Mouse (Mus musculus): Measurements from ENCODE around the gene Dnaaf1. TPM values are rescaled to one million over a fixed set of nuclear protein-coding genes. Genes with fewer than 3 reads are reported as not detected.
A peak's percentile ranks its signal among the peaks of the same experiment; 100 is the strongest.

Gene Dnaaf1
- polyA plus RNA-seq, 1 experiment from 2014 or later: 0.06 TPM

DNA sequence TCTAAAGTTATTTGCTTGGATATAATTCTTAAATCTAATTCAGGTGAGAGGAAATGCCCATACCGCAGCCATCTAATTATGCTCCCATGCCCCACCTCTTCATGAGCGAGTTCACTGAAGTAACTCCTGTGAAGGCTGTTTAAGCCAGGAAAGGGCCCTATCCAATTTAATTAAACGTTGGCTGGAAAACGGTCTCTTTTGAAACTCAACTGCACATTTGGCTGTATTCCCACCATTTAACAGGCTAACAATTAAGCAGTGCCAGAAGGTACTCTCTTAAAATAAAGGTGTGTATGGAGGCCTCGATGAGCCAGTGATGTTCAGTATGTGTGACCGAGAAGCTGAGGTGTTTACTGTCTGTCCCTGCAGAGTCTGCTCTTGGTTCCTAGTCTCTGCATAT is 19.2 kb upstream of the Dnaaf1 start:
- no peak overlapping the region for H3K4me2 ChIP-seq
- no peaks in the 10 kb centered on the region for H3K36me3 ChIP-seq
- H3K9ac ChIP-seq: no peak overlapping the region
- 48% methylated on average over 6 of the region's 6 CpGs for WGBS
- H3K4me1 ChIP-seq: peaks cover 63% of the 10 kb centered on the region
- H3K9me3 ChIP-seq: no peaks in the 10 kb centered on the region
- no peak overlapping the region for H3K27ac ChIP-seq
- no peak for ATAC-seq (ENCODE audit: insufficient number of reproducible peaks, low FRiP score, low TSS enrichment, low read depth)
- H3K27me3 ChIP-seq: no peaks in the 10 kb centered on the region
- H3K4me3 ChIP-seq: no peak overlapping the region

DNA sequence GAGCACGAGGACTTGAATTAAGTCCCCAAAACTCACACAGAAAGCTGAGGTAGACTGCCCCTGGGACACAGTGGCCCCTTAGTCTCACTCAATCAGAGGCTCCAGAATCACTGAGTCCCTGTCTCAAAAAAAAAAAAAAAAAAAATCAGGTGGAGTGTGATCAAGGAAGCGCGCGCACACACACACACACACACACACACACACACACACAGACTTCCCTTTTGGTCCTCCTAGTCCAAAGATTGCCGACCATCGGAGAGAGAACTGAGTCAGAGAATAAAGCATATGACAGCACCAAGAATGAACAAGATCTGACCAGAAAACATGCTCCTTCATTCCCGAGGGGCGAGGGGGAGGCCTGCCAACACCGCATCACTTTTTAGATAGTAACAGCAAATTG is 17.9 kb upstream of the Dnaaf1 start:
- ATAC-seq (ENCODE audit: insufficient number of reproducible peaks, low FRiP score, low TSS enrichment, low read depth): no peak

DNA sequence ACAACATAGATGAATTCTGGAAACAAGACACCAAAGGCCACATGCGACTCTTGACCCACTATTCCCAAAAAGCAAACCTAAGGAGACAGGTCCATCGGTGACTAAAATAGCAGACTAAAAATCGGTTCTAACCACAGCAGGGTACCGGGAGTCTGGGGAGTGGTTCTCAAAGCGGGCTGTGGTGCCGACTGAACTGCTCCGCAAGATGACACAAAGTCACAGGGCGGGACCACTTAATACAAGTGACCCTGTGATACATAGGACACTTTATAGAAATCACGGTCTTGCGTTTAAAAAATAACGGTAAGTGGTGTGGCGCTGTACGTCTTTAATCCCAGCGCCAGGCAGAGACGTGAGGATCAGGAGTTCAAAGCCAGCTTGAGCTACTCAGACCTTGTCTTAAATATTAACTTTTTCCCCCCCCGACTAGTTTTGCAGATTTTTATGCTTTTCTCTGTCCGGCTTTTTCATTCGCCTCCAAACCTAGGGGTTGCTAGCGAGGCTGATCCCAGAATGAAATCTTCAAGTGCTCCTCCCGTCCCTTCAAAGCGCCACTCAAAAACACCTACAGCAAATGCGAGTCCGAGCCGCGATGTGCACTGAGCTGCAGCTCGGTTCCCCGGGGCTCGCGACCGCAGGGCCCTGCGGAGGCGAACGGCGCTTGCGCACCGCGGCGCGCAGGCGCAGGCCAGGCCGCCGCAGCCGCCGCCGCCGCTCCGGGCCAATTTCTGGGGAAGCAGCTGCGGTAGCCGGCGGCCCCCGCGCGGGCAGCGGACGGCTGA is 17.0 kb upstream of the Dnaaf1 start:
- Histone ChIP-seq H3K36me3 (peaks cover 14% of the 10 kb centered on the region), H3K9ac (peak overlapping the region; percentile 77), H3K9me3 (no peaks in the 10 kb centered on the region), H3K4me2 (peak overlapping the region; percentile 69), H3K27ac (peak overlapping the region; percentile 95), H3K27me3 (no peaks in the 10 kb centered on the region), H3K4me3 (peak overlapping the region; percentile 81), H3K4me1 (peaks cover 49% of the 10 kb centered on the region)
- WGBS: 1% methylated on average over 55 of the region's 55 CpGs
- ATAC-seq (ENCODE audit: insufficient number of reproducible peaks, low FRiP score, low TSS enrichment, low read depth): peak; percentile 89

More for the DNA sequence above, 17.9 kb upstream of the Dnaaf1 start:
- WGBS: 72% methylated on average over 9 of the region's 9 CpGs
- Histone ChIP-seq H3K4me3 (peak overlapping the region; percentile 81), H3K27ac (no peak overlapping the region), H3K9me3 (no peaks in the 10 kb centered on the region), H3K4me2 (peak overlapping the region; percentile 69), H3K36me3 (peaks cover 5% of the 10 kb centered on the region), H3K27me3 (no peaks in the 10 kb centered on the region), H3K9ac (peak overlapping the region; percentile 77; the same call in 1 of the 2 replicates), H3K4me1 (peaks cover 56% of the 10 kb centered on the region)

DNA sequence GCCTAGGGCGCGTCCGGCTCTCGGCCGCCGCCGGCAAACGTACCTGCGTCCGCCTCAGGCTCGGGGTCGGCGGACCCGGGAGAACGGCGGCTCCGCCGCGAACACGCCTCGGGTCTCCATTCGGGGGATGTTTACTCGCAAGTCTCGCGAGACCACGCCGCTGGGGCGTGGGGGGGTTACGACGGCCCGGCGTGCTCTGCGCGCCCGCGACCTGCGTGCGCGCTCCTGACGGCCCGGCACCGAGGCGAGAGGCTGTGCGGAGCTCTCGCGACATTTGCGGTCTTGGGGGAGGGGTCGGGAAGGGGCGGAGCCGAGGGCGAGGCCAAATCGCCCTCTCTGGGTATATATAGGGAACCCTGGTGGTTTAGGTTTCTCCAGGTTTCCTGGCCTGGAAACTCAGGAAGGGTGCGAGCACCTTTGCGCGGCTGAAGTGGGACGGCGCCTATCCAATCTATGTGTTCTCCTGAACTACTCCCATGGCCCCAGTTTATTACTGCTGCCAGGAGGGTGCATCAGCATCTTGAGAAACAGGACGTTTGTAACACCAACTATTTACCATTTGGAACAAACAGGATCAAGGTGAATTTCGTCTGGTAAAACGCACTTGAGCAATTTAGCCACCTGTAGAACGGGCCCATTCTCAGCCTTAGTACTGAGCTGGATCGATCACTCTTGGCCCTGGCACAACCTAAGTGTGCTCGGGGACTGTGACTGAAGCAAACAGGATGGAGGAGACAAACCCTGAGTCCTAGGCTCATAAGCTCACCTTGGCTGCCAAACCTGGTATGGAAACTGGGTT is 16.2 kb upstream of the Dnaaf1 start, which contains the start of gene Mbtps1:
Gene Mbtps1, minus strand, starts transcription at position 133 of the 799 bp plus-strand sequence.
- peak within 1 kb of the TSS; percentile 77 for H3K9ac ChIP-seq
- peak within 1 kb of the TSS; percentile 95 for H3K27ac ChIP-seq
- no peaks in the 10 kb centered on the region for H3K27me3 ChIP-seq
- ATAC-seq (ENCODE audit: insufficient number of reproducible peaks, low FRiP score, low TSS enrichment, low read depth): peak; percentile 97
- H3K4me3 ChIP-seq: peak within 1 kb of the TSS; percentile 81
- peaks cover 22% of the 10 kb centered on the region for H3K36me3 ChIP-seq
- H3K4me2 ChIP-seq: peak within 1 kb of the TSS; percentile 69
- 6% methylated on average over 53 of the region's 63 CpGs for WGBS
- peaks cover 43% of the 10 kb centered on the region for H3K4me1 ChIP-seq
- no peaks in the 10 kb centered on the region for H3K9me3 ChIP-seq

DNA sequence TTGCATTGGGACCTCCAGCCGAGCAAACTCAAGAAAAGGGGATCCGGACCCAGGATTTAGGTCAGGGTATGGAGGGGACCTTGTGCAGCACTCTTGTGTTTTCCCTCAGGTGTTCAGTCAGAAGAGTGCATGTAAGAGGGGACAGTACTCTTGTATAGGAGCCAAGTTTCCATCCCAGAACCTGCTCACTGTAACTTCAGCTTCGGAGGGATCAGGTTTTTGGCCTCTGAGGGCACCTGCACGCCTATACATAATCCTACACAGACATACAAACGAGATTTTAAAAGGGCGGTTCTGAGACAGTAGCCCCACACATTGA is 15.7 kb upstream of the Dnaaf1 start:
- no peak for ATAC-seq (ENCODE audit: insufficient number of reproducible peaks, low FRiP score, low TSS enrichment, low read depth)
- 85% methylated on average over 6 of the region's 6 CpGs for WGBS
- Histone ChIP-seq H3K4me3 (peak overlapping the region; percentile 81; the same call in 1 of the 2 replicates), H3K9ac (0 out of 2 replicates have a peak overlapping the region, but pooled peaks have one; percentile 4), H3K27me3 (no peaks in the 10 kb centered on the region), H3K27ac (peak overlapping the region; percentile 61), H3K4me1 (peaks cover 42% of the 10 kb centered on the region), H3K4me2 (peak overlapping the region; percentile 60; the same call in 1 of the 2 replicates), H3K36me3 (peaks cover 27% of the 10 kb centered on the region), H3K9me3 (no peaks in the 10 kb centered on the region)

DNA sequence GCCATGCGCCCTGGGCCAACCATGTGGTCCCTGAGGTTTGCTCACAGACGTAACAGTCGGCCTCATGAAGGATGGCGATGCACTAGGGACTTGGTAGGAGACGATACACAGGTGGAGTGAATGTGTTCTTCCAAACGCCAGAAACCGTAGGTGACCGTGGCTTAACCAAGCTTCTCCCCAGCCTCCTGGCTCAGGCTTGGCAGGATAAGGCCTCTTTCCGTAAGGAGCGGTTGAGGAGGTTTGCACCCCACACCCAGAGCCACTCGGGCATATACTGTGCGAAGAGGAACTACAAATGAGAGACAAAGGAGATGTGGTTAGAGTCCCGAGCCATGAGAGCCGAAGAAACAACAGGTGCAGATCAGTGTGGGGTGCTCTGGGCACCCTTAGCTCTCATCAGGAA is 11.2 kb upstream of the Dnaaf1 start:
- Histone ChIP-seq H3K9me3 (no peaks in the 10 kb centered on the region), H3K36me3 (peaks cover 54% of the 10 kb centered on the region), H3K27ac (no peak overlapping the region), H3K4me3 (no peak overlapping the region), H3K27me3 (no peaks in the 10 kb centered on the region), H3K4me2 (no peak overlapping the region), H3K9ac (no peak overlapping the region), H3K4me1 (peaks cover 12% of the 10 kb centered on the region; the same call in 1 of the 2 replicates)
- ATAC-seq (ENCODE audit: insufficient number of reproducible peaks, low FRiP score, low TSS enrichment, low read depth): no peak
- WGBS: 92% methylated on average over 14 of the region's 14 CpGs

DNA sequence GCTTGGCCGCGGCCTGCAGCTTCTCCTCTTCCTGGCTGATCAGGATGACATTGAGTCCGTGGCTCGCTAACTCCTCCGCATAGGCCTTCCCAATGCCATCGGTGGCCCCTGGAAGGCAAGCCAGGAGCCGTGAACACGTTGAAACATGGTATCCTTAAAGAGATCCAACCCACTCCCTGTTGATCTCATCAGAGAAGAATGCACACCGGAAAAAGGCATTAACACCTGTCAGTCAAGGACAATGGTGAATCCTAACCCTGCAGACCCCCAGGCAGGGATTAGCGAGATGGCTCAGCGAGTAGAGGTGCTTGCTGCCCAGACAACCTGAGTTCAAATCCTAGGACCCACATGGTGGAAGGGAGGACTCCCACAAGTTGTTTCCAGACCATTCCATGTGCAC is 8.7 kb upstream of the Dnaaf1 start:
- Histone ChIP-seq H3K9me3 (no peaks in the 10 kb centered on the region), H3K27ac (no peak overlapping the region), H3K36me3 (peaks cover 54% of the 10 kb centered on the region), H3K9ac (no peak overlapping the region), H3K27me3 (no peaks in the 10 kb centered on the region), H3K4me1 (no peaks in the 10 kb centered on the region), H3K4me2 (no peak overlapping the region), H3K4me3 (no peak overlapping the region)
- no peak for ATAC-seq (ENCODE audit: insufficient number of reproducible peaks, low FRiP score, low TSS enrichment, low read depth)
- WGBS: 71% methylated on average over 11 of the region's 11 CpGs

DNA sequence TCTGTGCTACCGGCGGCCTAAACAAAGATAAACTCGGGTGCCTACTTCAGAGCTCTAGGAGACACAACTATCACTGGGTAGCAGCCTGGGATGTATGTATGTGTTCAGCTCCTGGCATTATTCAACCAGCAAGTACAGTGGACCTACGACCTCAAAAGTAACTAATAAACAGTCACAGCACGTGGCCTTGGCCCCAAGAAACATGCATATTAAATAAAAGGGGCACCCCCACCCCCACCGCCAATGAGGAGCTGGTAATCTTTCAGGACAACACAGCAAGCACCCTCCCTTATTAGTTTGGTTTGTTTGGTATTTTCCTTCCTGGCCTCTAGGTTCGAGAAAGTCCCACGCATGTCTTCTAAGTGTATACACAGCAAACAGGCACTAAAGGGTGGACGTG is 6.8 kb upstream of the Dnaaf1 start:
- H3K9me3 ChIP-seq: no peaks in the 10 kb centered on the region
- no peak for ATAC-seq (ENCODE audit: insufficient number of reproducible peaks, low FRiP score, low TSS enrichment, low read depth)
- no peak overlapping the region for H3K27ac ChIP-seq
- peaks cover 38% of the 10 kb centered on the region for H3K36me3 ChIP-seq
- no peak overlapping the region for H3K9ac ChIP-seq
- H3K27me3 ChIP-seq: no peaks in the 10 kb centered on the region; the same call in 1 of the 2 replicates
- H3K4me1 ChIP-seq: no peaks in the 10 kb centered on the region
- no peak overlapping the region for H3K4me2 ChIP-seq
- WGBS: 83% methylated on average over 9 of the region's 9 CpGs
- no peak overlapping the region for H3K4me3 ChIP-seq

DNA sequence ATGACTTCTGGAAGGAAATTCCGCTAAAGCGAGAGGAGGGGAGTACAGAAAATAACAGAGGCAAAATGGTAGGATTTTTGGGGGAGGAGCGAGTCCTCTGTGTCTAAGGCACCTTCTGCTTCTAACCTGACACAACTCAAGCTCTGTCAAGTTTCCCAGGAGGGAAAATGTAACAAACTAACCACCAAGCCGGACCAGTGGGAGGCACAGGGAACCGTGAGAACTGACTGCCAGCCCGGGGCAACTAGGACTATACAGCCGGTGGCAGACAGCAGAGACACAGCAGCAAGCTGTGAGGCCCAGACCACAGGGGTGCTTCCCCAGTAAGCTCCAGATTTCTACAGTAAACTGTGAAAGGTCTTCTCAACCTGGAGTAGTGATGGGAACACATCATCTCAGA is 6.1 kb upstream of the Dnaaf1 start:
- Histone ChIP-seq H3K36me3 (peaks cover 31% of the 10 kb centered on the region), H3K4me2 (no peak overlapping the region), H3K4me1 (peaks cover 3% of the 10 kb centered on the region), H3K9me3 (no peaks in the 10 kb centered on the region), H3K9ac (no peak overlapping the region), H3K27me3 (no peaks in the 10 kb centered on the region; the same call in 1 of the 2 replicates), H3K27ac (no peak overlapping the region), H3K4me3 (no peak overlapping the region)
- WGBS: 56% methylated on average over 7 of the region's 7 CpGs
- no peak for ATAC-seq (ENCODE audit: insufficient number of reproducible peaks, low FRiP score, low TSS enrichment, low read depth)

DNA sequence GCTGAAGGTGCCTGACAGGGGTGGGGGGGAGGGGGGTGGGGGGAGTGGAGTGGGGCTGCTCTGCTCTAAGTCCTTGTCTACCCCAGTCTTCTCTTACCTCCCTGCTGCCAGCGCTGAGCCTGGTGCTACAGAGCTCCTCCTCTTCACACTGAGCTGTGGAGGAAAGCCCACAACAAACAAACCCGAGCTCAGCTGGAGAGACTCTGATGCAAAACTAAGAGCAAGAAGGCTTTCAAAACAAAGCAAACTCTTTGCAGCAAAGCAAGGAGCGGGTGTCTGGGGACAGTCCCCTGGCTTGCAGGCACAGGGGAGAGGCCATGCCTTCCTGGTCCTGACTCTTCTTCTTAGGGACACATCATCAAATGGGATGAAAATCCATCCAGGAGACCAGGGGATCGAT is 5.2 kb upstream of the Dnaaf1 start:
- no peak overlapping the region for H3K27ac ChIP-seq
- H3K36me3 ChIP-seq: peaks cover 25% of the 10 kb centered on the region
- no peak overlapping the region for H3K4me3 ChIP-seq
- WGBS: 38% methylated on average over 4 of the region's 4 CpGs
- ATAC-seq (ENCODE audit: insufficient number of reproducible peaks, low FRiP score, low TSS enrichment, low read depth): no peak
- peaks cover 11% of the 10 kb centered on the region for H3K4me1 ChIP-seq
- no peaks in the 10 kb centered on the region; the same call in 1 of the 2 replicates for H3K27me3 ChIP-seq
- H3K9ac ChIP-seq: no peak overlapping the region
- no peaks in the 10 kb centered on the region for H3K9me3 ChIP-seq
- no peak overlapping the region for H3K4me2 ChIP-seq

DNA sequence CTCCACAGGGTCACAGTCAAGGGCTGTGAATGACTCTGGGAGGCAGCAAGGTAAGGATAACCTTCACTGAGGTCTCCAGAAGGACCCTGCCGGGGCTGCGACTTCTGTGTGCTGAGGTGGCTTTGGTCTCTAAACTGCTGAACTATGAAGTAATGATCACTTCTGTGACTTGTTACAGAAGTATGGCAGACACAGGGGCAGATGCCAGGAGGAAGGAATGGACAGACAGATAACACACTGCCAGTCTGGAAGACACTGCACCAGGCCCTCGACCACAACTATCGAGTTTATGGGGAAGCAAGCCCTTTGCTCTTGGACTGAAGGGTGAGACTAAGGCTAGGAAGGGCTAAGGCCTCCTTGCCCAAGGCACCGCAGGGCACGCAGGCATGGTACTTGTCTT is 3.9 kb upstream of the Dnaaf1 start:
- H3K27me3 ChIP-seq: peaks cover 5% of the 10 kb centered on the region
- peaks cover 16% of the 10 kb centered on the region for H3K4me1 ChIP-seq
- no peak overlapping the region for H3K4me2 ChIP-seq
- WGBS: 89% methylated on average over 6 of the region's 6 CpGs
- H3K9ac ChIP-seq: no peak overlapping the region
- ATAC-seq (ENCODE audit: insufficient number of reproducible peaks, low FRiP score, low TSS enrichment, low read depth): no peak
- H3K4me3 ChIP-seq: no peak overlapping the region
- H3K36me3 ChIP-seq: peaks cover 13% of the 10 kb centered on the region
- no peaks in the 10 kb centered on the region for H3K9me3 ChIP-seq
- H3K27ac ChIP-seq: no peak overlapping the region

DNA sequence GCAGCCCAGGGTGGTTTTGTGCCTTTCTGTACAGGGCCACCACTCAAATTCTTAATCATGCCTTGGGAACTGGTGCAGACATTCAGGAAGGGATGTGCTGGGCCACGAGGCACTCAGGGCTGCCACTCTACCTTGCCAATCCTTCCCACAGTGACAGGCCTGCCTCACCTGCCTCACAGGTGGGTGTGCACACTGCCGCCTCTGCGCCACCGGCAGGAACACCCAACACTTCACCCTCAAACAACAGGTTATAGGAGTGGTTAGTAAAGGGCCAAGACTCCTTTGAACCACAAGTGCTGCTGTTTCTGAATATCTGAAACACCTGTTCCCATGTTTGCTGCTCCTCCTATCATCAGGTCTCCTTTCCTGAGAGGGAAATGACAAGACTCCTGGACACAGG is 2.6 kb upstream of the Dnaaf1 start:
- no peak overlapping the region for H3K9ac ChIP-seq
- peaks cover 5% of the 10 kb centered on the region; the same call in 1 of the 2 replicates for H3K36me3 ChIP-seq
- no peak overlapping the region for H3K4me3 ChIP-seq
- WGBS: 89% methylated on average over 4 of the region's 4 CpGs
- H3K4me1 ChIP-seq: peaks cover 16% of the 10 kb centered on the region
- peaks cover 17% of the 10 kb centered on the region for H3K27me3 ChIP-seq
- no peak overlapping the region for H3K27ac ChIP-seq
- no peak overlapping the region for H3K4me2 ChIP-seq
- ATAC-seq (ENCODE audit: insufficient number of reproducible peaks, low FRiP score, low TSS enrichment, low read depth): no peak
- no peaks in the 10 kb centered on the region for H3K9me3 ChIP-seq
